Mouse (Mus musculus) bone marrow, adult 2 months (tissue): ENCODE results near the gene Tm4sf1.

ENCODE experiments used
- CTCF ChIP-seq: fragments of 200-500 bp; IDR thresholded peaks from 2 replicates; pipeline ENCODE4 v1.5.1; 2011; ENCODE audit warnings: low read length, control low read depth; ENCODE audit not compliant: control insufficient read depth, insufficient read depth
- POLR2A ChIP-seq: fragments of 200-500 bp; IDR thresholded peaks from 2 replicates; pipeline ENCODE4 v1.6.1; 2011; ENCODE audit warnings: low read depth, mild to moderate bottlenecking, control low read depth, low read length, borderline replicate concordance; ENCODE audit not compliant: control insufficient read depth

- no peak for TF ChIP-seq CTCF
- no peak for TF ChIP-seq POLR2A
Observed at GRCm38 (mm10) chr3:57295631-57296030, 6.2 kb downstream of the Tm4sf1 start.
